Mouse (Mus musculus) kidney, adult 18-20 months (tissue): ENCODE data around the gene Fam120a.

ENCODE experiments used
- DNase-seq: peaks from one replicate; pipeline ENCODE4 v3.0.0; 2021

The Fam120a gene

GRCm38 (mm10) chr13:48851719-48852118, 116.1 kb downstream of the Fam120a start:
- no peak for DNase-seq

DNA sequence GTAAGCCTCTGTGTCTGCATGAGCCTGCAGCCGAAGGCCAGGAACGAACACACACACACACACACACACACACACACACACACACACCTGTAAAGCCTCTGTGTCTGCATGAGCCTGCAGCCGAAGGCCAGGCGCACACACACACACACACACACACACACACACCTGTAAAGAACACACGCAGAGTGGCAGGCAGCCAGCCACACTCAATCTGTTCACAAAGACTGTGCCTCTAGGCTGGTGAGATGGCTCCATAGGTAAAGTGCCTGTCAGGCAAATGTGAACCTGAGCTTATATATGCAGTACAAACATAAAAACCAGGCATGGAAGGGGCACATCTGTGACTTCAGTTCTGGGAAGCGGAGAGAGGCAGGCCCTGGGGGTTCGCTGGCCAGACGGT, 117.0 kb downstream of the Fam120a start:
- DNase-seq: no peak

DNA sequence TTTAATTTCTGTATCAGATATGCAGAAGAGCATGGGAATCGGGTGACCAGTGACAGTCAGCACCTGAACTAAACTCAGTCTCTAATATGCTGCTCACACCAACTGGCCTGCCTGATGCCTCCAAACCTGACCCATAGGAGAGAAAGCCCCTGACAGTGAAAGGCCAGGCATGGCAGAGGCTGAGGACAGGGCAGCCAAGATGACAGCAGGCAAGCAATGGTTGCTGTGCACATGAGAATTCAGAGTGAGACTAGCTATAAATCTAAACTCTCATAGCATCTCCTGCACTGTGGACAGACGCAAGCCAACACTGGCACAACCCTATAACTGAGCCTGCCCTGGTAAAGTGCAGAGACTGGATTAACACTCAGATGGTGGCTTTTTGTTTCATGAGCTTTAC, 117.5 kb downstream of the Fam120a start:
- DNase-seq: no peak

GRCm38 (mm10) chr13:48849155-48849554, 118.7 kb downstream of the Fam120a start:
- peak; percentile 56 for DNase-seq

GRCm38 (mm10) chr13:48845308-48845707, 122.5 kb downstream of the Fam120a start:
- DNase-seq: no peak

DNA sequence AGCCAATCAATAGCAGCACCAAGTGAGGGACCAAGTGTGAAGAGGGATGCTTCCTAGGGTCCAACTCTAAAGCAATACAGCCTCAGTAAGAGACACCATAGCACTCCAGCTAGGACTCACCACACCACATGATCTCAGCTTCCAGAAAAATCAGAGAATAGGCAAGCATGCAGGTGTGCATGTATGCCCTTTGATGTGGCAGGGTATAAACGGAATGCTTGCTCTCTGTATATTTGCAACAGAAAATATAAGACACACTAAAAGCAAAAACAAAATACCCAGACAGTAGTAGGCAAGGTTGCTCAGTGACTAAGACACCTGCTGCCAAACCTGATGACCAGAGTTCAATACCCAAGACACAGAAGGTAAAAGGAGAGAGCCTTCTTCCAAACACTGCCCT, 124.3 kb downstream of the Fam120a start:
- no peak for DNase-seq

- DNase-seq: no peak
These were observed 125.8 kb downstream of the Fam120a start for GRCm38 (mm10) chr13:48841905-48842592.

DNA sequence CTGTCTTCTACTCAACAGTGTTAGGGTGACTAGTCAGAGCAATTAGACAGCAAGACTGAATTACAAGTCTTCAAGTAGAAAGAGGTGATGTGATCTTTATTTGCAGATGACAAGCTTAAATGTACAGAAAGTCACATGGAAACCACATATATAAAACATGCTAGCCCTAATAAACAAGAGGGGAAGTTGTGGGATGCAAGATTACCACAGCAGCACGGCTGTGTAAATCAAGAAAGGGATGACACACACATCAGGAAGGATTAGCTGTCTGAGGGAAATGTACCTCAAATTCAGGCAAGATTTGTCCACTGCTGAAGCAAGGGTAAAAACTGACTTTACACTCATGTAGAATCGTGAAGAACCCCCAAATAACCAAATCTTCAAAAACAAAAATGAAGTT, 129.5 kb downstream of the Fam120a start:
- DNase-seq: no peak

- no peak for DNase-seq
These were observed 130.3 kb downstream of the Fam120a start for GRCm38 (mm10) chr13:48837537-48837936.

- no peak for DNase-seq
These were observed 137.1 kb downstream of the Fam120a start for GRCm38 (mm10) chr13:48830528-48831250.

DNA sequence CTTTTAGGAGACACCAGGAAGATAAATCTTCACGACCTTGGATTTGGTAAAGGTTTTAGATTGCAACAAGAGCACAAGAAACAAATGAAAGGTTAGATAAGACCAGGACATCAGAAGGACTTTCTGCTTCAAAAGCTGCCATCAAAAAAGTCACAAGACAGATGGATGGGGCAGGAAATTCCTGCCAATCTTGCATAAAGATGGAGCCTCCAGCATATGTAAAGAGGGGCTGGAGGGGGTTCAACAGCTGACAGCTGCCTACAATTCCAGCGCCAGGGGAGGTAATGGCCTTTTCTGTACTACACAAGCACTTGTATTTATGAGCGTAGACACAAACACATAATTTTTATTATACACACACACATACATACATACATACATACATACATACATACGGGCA, 138.0 kb downstream of the Fam120a start:
- no peak for DNase-seq
